Mouse (Mus musculus): Measurements from ENCODE around the gene Lmo7.

Lmo7 gene

GRCm38 (mm10) chr14:101951107-101951506 lies 221.3 kb downstream of the Lmo7 start:
- DNase-seq, result no peak

- no peak for DNase-seq
Measured at GRCm38 (mm10) chr14:101953793-101954468, 224.2 kb downstream of the Lmo7 start.

GRCm38 (mm10) chr14:101964381-101964780 lies 234.6 kb downstream of the Lmo7 start:
- DNase-seq, result no peak

GRCm38 (mm10) chr14:101964956-101965355 lies 235.2 kb downstream of the Lmo7 start:
- no peak for DNase-seq

- no peak for DNase-seq
Measured at GRCm38 (mm10) chr14:101972764-101973163, 243.0 kb downstream of the Lmo7 start.

GRCm38 (mm10) chr14:101973171-101973570 lies 243.4 kb downstream of the Lmo7 start:
- no peak for DNase-seq

- peak; percentile 57 to 72 for DNase-seq
Measured at GRCm38 (mm10) chr14:101976021-101976685, 246.4 kb downstream of the Lmo7 start.

Measured in cerebellum, postnatal 25 days (tissue).